Mouse (Mus musculus): Measurements from ENCODE around the gene Six5.

DNA sequence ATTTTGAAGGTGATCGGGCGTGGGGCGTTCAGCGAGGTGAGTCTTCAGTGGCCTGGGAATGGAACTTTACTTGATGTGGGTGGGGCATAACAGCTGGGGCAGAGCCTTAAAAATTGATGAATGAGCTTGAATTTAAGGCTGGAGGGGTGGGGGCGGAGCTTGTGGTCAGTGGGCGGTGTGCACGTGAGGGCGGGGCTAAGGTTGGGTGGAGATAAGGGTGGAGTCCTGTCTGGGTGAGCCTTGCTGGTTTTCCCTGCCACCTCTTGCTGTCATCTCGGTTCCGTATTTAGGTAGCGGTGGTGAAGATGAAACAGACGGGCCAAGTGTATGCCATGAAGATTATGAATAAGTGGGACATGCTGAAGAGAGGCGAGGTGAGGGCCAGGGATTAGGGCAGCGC lies 8.4 kb upstream of the Six5 start:
- TF ChIP-seq GATA1 (IDR thresholded peaks at IDR 0.05; ENCODE audit: low read length) (peak; percentile 53; the same call in 1 of the 2 replicates), TAL1 (IDR thresholded peaks at IDR 0.05; ENCODE audit: low read length) (no peak)
